Mouse (Mus musculus) cerebellum, adult 2 months (tissue): ENCODE data around the gene Fez1.

Experiments
- CTCF ChIP-seq: fragments of 200-500 bp; IDR thresholded peaks from 2 replicates; pipeline ENCODE4 v1.5.1; 2011; ENCODE audit warnings: low read depth, mild to moderate bottlenecking, control low read depth, low read length, moderate library complexity, borderline replicate concordance; ENCODE audit not compliant: insufficient read depth
- POLR2A ChIP-seq: fragments of 200-500 bp; IDR thresholded peaks from 2 replicates; pipeline ENCODE4 v1.6.1; 2011; ENCODE audit warnings: low read length, control low read depth, borderline replicate concordance; ENCODE audit not compliant: insufficient read depth

GRCm38 (mm10) chr9:36923753-36924152, 102.1 kb downstream of the Fez1 start:
- TF ChIP-seq POLR2A (no peak), CTCF (no peak)
